Mouse (Mus musculus) spleen, postnatal 36 days (tissue): ENCODE measurements at regions not wholly inside any gene's neighbourhood (a gene's known extent, or its start where the extent isn't known, plus 50 kb on each side); places are given as distances from the start of the nearest gene placed in this dataset.

Experiments used
- DNase-seq, 2 experiments: peaks; one replicate each; pipeline ENCODE4 v3.0.0; 2022; ENCODE audit warnings: low spot score in 2 of 2, mixed read lengths in 1 of 2

DNA sequence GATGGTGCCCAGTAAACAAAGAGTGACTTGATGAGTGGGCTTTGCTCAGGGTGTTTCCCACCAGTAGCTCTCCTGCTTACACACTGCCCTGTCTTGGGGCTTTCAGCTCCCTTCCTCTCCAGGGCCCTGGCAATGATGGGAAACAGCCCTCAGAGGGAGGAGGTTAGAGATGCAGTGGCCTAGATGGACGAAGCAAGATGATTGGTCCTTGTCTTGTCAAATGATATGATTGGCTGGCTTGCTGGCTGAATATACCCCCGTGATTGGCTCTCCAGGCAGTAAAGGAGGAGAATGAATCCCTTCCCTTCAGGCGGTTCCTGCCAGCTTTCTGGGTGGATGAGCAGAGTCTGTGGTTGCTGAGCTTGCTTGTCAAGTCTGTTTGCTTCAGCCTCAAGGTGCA is 74.8 kb upstream of the Ncam1 start:
- no peak for DNase-seq

DNA sequence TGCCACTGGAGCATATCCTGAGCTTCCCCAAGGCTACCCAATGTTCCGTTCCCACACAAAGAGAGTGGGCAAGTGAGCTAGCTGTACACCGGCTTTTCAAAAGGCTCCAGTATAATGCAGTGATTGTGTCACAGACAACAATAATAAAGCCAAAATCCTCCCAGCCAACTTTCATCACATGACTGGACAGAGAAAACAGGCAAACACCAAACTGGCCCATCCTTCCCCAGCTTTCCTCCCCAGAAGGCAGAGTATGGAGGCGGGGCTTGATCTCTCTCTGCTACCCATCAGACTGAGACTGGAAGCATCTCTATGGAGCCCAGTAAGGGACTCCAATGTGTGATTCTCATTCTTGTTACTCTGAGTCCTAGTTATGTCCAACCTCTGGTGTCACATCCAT is 52.8 kb upstream of the Ncam1 start:
- DNase-seq = no peak

DNA sequence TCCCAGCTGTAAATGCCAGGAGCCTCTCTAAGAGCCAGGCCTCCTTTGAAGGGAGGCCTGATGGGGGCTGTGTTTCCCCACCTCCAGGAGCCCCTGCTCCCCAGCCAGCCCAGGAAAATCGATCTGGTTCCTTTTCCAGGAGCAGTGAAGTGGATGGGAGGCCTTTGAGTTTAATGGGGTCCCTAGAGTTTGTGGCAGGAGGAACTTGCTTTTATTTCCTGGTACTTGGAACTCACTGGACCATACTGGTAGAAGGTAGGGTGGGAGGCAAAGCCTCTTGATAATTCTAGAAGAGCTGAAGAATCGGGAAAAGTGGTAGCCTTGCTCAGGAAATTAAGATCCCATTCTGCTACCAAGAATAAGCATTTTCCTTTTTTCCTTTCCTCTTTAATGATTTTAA is 50.7 kb upstream of the Ncam1 start:
- DNase-seq = no peak

DNA sequence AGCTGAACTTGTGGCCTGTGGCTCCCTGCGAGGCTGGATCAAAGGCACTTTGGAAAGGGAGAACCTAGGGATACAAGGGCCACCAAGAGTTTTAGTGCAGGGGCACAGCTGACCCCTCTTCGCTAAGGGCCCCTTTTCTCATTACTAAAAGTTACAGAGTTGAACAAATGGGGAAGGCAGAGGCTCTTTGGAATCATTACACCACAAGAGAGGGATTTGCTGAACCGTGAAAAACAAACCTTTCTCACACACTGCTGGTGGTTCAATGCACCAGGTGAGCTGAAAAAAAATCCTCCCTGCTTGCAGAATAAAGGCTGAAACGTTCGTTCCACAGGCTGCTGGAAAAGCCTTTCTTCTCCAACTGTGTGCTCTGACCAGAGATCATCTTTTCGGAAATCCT is 50.2 kb upstream of the Ncam1 start:
- no peak for DNase-seq
